Mouse (Mus musculus) embryonic facial prominence, embryonic 13.5 days (tissue): ENCODE results near the gene Sytl1. TPM values are rescaled to one million over a fixed set of nuclear protein-coding genes. Genes with fewer than 3 reads are reported as not detected.

Experiments used
- ATAC-seq: fragments of 200-750 bp; cut with Nextera tagmentation; 2 replicates; pipeline ENCODE4 v1.8.0; 2017; ENCODE audit warnings: low read depth; ENCODE audit not compliant: insufficient number of reproducible peaks, insufficient read depth, low FRiP score, low TSS enrichment
- H3K27ac ChIP-seq: fragments of 300-500 bp; sonication (generic); 2 replicates; pipeline ENCODE4 v1.5.1; 2015; ENCODE audit warnings: moderate library complexity, mild to moderate bottlenecking, inconsistent platforms
- H3K27me3 ChIP-seq: fragments of 300-500 bp; sonication (generic); 2 replicates; pipeline ENCODE4 v1.6.1; 2015; ENCODE audit warnings: mild to moderate bottlenecking, inconsistent platforms
- H3K36me3 ChIP-seq: fragments of 300-500 bp; sonication (generic); 2 replicates; pipeline ENCODE4 v1.6.1; 2015; ENCODE audit warnings: mild to moderate bottlenecking, inconsistent platforms
- H3K4me1 ChIP-seq: fragments of 300-500 bp; sonication (generic); 2 replicates; pipeline ENCODE4 v1.6.1; 2015; ENCODE audit warnings: inconsistent platforms
- H3K4me2 ChIP-seq: fragments of 300-500 bp; sonication (generic); 2 replicates; pipeline ENCODE4 v1.6.1; 2015; ENCODE audit warnings: moderate library complexity, mild to moderate bottlenecking, inconsistent platforms
- H3K4me3 ChIP-seq: fragments of 300-500 bp; sonication (generic); 2 replicates; pipeline ENCODE4 v1.5.1; 2015; ENCODE audit warnings: mild to moderate bottlenecking, inconsistent platforms
- H3K9ac ChIP-seq: fragments of 300-500 bp; sonication (generic); 2 replicates; pipeline ENCODE4 v1.6.1; 2015; ENCODE audit warnings: mild to moderate bottlenecking, inconsistent platforms
- H3K9me3 ChIP-seq: fragments of 300-500 bp; sonication (generic); 2 replicates; pipeline ENCODE4 v1.6.1; 2016; ENCODE audit warnings: inconsistent platforms
- WGBS: fragments of 180-500 bp; shearing (Covaris S2); methylation state at CpG from one replicate; pipeline ENCODE4 v1.1.7; 2015; ENCODE audit warnings: mixed read lengths; 5-methylcytosine and 5-hydroxymethylcytosine counted together
- polyA plus RNA-seq: library from polyadenylated mRNA; unstranded; fragments of >200 nt; fragmentation: Nextera tagmentation; extraction: Ambion mirVana; gene quantifications from 2 replicates; pipeline ENCODE4 v1.2.1, GENCODE M21; 2015

Sytl1 gene
- polyA plus RNA-seq, 1 experiment from 2014 or later: 8.2 TPM

DNA sequence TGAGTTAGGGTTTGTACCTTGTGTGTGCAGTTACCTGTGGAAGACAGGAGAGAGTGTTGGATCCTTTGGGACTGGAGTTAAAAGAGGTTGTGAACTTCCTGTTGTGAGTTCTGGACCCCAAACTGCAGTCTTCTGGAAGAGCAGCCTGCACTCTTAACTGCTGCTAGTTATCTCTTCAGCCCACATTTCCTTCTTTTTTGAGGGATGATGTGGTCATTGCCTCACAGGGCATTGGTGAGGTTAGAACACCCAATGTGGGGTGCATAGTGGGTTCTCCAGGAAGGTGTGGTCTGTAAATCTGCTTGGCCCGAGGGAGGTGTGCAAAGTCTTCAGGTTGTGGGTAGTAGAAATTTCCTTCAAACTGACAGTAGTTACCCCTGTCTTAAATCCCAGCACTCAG is 18.6 kb downstream of the Sytl1 start:
- Histone ChIP-seq H3K4me3 (no peak overlapping the region), H3K36me3 (no peaks in the 10 kb centered on the region), H3K9me3 (no peaks in the 10 kb centered on the region), H3K27me3 (peaks cover 84% of the 10 kb centered on the region), H3K27ac (no peak overlapping the region), H3K9ac (no peak overlapping the region), H3K4me1 (peaks cover 10% of the 10 kb centered on the region), H3K4me2 (no peak overlapping the region)
- ATAC-seq: no peak
- 80% methylated on average over 1 of the region's 1 CpGs for WGBS

DNA sequence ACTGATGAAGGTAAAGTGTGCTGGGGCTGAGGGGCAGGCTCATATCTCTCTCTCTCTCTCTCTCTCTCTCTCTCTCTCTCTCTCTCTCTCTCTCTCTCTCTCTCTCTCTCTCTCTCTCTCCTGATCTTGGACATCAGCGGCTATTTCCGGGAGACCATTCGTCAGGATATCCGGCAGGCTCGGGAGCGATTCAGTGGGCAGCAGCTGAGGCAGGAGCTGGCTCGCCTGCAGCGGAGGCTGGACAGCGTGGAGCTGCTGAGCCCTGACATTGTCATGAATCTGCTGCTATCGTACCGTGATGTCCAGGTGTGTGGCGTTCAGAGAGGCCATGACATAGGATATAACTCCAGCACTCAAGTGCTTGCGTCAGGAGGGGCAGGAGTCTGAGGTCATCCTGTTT is 19.4 kb downstream of the Sytl1 start:
- ATAC-seq: no peak
- H3K27ac ChIP-seq: no peak overlapping the region
- H3K36me3 ChIP-seq: no peaks in the 10 kb centered on the region
- no peak overlapping the region for H3K9ac ChIP-seq
- WGBS: 38% methylated on average over 13 of the region's 13 CpGs
- H3K9me3 ChIP-seq: no peaks in the 10 kb centered on the region
- H3K4me3 ChIP-seq: no peak overlapping the region
- H3K27me3 ChIP-seq: peaks cover 85% of the 10 kb centered on the region
- H3K4me1 ChIP-seq: peaks cover 10% of the 10 kb centered on the region
- no peak overlapping the region for H3K4me2 ChIP-seq

DNA sequence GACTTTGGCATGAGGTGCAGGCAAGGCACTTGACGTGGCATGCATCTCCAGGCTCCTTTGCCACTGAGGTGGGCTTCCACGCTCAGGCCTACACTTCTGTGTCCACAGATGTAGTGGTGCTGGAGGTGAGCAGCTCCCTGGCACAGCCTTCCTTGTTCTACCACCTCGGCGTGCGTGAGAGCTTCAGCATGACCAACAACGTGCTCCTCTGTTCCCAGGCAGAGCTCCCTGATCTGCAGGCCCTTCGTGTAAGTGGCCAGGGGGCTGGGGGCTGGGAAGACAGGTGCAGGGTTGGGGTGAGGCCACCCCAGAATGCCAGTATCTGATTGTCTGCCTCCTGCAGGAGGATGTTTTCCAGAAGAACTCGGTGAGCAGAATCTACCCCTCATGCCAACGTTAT is 20.2 kb downstream of the Sytl1 start:
- Histone ChIP-seq H3K4me2 (no peak overlapping the region), H3K27me3 (peaks cover 77% of the 10 kb centered on the region), H3K9me3 (no peaks in the 10 kb centered on the region), H3K27ac (no peak overlapping the region), H3K4me1 (peaks cover 10% of the 10 kb centered on the region), H3K9ac (no peak overlapping the region), H3K36me3 (no peaks in the 10 kb centered on the region), H3K4me3 (no peak overlapping the region)
- WGBS: 56% methylated on average over 9 of the region's 9 CpGs
- no peak for ATAC-seq

DNA sequence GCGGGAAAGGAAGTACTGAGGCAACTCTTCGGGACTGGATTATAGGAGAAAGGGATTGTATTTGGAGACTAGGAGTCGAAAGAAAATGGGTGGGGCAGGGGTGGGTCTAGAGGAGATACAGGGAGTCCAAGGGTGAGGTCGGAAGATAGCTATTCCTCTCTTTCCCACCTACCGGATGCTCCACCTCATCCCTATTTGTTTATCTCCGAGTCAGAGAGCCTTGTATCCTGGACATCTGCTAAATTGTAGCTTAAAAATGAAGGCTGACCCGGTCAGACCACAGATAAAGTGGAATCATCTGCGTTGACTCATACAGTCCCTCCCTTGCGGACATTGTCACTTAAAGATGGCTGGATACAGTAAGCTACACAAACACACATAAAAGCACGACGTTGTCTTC is 21.0 kb downstream of the Sytl1 start:
- no peak for ATAC-seq
- Histone ChIP-seq H3K9ac (0 out of 2 replicates have a peak overlapping the region, but pooled peaks have one; percentile 16), H3K27me3 (peaks cover 69% of the 10 kb centered on the region), H3K4me2 (peak overlapping the region; percentile 95), H3K27ac (no peak overlapping the region), H3K4me3 (peak overlapping the region; percentile 67), H3K9me3 (no peaks in the 10 kb centered on the region), H3K4me1 (peaks cover 10% of the 10 kb centered on the region), H3K36me3 (no peaks in the 10 kb centered on the region)
- WGBS: 32% methylated on average over 11 of the region's 11 CpGs

DNA sequence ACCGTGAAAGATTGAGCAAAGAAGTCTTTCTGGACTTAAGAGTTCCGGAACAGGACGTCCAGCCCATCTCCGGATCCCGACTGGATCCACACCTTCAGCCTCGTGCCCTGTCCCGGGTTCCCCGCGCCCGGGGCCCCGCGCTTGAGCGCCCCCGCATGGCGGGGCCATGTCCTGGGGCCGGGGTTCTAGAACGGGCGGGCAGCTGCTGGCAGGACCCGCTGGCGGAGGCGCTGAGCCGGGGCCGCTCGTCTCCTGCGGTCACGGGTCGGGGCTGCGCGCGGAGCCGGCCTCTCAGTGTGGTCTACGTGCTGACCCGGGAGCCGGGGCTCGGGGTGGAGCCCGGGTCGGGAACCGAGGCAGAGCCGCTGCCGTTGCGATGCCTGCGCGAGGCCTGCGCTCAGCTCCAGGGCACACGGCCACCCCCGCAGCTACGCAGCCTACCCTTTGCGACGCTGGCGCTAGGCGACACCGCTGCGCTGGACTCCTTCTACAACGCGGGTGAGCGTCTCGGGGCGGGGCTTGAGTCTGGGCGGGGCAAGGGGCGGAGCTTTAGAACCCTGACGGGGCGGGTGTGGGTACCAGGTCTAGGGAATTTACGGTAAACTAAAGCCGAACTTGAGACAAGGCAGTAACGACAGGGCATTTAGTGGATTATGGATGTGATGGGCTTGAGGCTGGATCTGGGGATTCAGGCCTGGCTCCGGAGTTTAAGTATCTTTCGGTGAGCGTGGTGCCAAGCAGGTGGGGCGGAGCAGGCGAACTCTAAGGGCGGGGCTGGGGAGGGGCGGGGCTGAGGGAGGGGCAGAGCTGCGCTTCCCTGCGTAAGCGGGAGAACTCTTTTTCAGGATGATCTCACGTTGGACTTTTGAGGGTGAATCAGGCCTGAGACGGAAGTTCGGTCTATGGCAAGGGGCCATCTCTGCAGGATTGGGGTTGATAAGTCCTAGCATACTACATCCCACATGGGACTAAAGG is 21.7 kb downstream of the Sytl1 start:
- peaks cover 62% of the 10 kb centered on the region for H3K27me3 ChIP-seq
- ATAC-seq: peak; percentile 91
- peak overlapping the region; percentile 95 for H3K4me2 ChIP-seq
- peak overlapping the region; percentile 79 for H3K9ac ChIP-seq
- no peaks in the 10 kb centered on the region for H3K36me3 ChIP-seq
- peaks cover 10% of the 10 kb centered on the region for H3K4me1 ChIP-seq
- under 1% methylated on average over 78 of the region's 78 CpGs for WGBS
- peak overlapping the region; percentile 67 for H3K4me3 ChIP-seq
- H3K9me3 ChIP-seq: no peaks in the 10 kb centered on the region
- H3K27ac ChIP-seq: peak overlapping the region; percentile 48; the same call in 1 of the 2 replicates

DNA sequence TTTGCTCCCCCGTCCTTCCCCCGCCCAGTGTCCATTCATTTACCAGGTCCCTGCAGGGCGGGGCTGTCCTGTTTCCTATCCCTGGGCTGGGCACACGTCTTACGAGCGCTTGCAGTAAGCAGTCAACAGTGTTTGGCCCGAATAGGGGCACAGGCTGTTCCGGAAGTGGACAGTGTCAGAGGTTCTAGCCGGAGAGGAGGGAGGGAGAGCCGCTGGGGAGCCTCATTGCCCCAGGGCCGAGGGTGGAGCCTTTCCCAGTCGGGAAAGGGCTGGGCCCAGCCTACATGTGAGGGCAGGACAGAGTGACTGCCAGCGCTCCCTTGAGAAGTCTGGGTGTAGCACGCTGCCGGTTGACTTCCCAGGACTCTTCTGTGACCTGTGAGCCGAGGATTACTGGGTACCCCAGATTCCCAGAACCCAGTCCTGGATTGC is 22.4 kb downstream of the Sytl1 start, which contains the start of gene Map3k6:
Gene Map3k6 (plus strand): TSS at position 329 of the 432 bp plus-strand sequence.
- Histone ChIP-seq H3K27me3 (peaks cover 55% of the 10 kb centered on the region), H3K27ac (peak within 1 kb of the TSS; percentile 48; the same call in 1 of the 2 replicates), H3K4me3 (peak within 1 kb of the TSS; percentile 67), H3K9me3 (no peaks in the 10 kb centered on the region), H3K9ac (peak within 1 kb of the TSS; percentile 79), H3K4me2 (peak within 1 kb of the TSS; percentile 95), H3K36me3 (no peaks in the 10 kb centered on the region), H3K4me1 (peaks cover 10% of the 10 kb centered on the region)
- 4% methylated on average over 16 of the region's 16 CpGs for WGBS
- no peak for ATAC-seq

DNA sequence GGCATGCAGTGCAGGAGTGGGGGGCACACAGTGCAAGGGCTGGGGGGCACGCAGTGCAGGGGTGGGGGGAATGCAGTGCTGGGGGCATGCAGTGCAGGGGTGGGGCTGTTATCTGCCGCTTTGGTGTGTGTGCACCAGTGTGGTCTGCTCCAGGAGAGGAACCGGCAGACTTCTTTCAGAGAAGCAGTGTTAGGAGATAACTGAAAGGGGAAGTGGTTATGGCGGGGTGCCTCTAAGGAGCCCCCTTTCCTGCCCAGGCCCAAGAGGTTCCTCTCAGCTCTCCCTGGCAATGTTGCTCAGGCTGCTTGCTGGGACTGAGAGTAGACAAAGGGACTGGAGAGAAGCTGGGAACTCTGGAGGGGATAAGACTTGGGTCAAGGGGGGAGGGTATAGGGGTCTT is 25.0 kb downstream of the Sytl1 start:
- H3K27me3 ChIP-seq: peaks cover 31% of the 10 kb centered on the region
- H3K4me1 ChIP-seq: peaks cover 10% of the 10 kb centered on the region
- no peaks in the 10 kb centered on the region for H3K36me3 ChIP-seq
- no peak overlapping the region for H3K9ac ChIP-seq
- no peak overlapping the region for H3K4me2 ChIP-seq
- H3K27ac ChIP-seq: no peak overlapping the region
- no peaks in the 10 kb centered on the region for H3K9me3 ChIP-seq
- no peak overlapping the region for H3K4me3 ChIP-seq
- WGBS: 78% methylated on average over 4 of the region's 4 CpGs
- no peak for ATAC-seq

DNA sequence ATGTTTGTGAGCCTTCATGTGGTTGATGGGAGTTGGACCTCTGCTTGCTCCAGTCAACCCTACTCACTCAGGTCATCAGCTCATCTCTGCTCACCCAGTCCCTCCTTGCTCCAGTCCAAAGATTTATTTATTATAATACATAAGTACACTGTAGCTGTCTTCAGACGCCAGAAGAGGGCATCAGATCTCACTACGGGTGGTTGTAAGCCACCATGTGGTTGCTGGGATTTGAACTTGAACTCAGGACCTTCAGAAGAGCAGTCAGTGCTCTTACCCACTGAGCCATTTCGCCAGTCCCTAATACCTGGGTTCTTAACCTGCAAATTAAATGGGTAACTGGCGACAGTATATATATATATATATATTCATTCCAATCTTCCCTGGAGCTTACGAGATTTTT is 27.5 kb downstream of the Sytl1 start:
- no peaks in the 10 kb centered on the region for H3K9me3 ChIP-seq
- 80% methylated on average over 5 of the region's 5 CpGs for WGBS
- H3K4me2 ChIP-seq: no peak overlapping the region
- no peak overlapping the region for H3K27ac ChIP-seq
- no peak overlapping the region for H3K4me3 ChIP-seq
- no peak overlapping the region for H3K9ac ChIP-seq
- H3K36me3 ChIP-seq: no peaks in the 10 kb centered on the region
- H3K4me1 ChIP-seq: peaks cover 2% of the 10 kb centered on the region
- H3K27me3 ChIP-seq: peaks cover 16% of the 10 kb centered on the region
- no peak for ATAC-seq

DNA sequence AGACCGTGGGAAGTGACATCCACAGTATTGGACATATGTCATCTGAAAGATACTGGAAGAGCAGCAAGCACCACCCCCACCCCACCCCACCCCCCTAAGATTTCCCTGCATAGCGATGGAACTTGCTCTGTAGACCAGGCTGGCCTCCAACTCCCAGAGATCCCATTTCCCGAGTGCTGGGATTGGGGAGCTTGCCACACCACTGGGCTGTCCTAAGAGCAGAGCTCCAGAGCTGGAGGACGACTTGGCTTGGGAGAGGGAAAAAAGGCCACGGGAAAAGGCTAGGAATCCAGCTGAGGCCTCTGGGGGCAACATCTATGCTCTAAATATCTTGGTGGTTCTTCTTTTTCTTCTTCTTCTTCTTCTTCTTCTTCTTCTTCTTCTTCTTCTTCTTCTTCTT is 28.1 kb downstream of the Sytl1 start:
- Histone ChIP-seq H3K36me3 (no peaks in the 10 kb centered on the region), H3K4me1 (peaks cover 3% of the 10 kb centered on the region; the same call in 1 of the 2 replicates), H3K4me2 (no peak overlapping the region), H3K27me3 (peaks cover 10% of the 10 kb centered on the region; the same call in 1 of the 2 replicates), H3K4me3 (no peak overlapping the region), H3K27ac (no peak overlapping the region), H3K9me3 (no peaks in the 10 kb centered on the region), H3K9ac (no peak overlapping the region)
- 54% methylated on average over 5 of the region's 5 CpGs for WGBS
- no peak for ATAC-seq

DNA sequence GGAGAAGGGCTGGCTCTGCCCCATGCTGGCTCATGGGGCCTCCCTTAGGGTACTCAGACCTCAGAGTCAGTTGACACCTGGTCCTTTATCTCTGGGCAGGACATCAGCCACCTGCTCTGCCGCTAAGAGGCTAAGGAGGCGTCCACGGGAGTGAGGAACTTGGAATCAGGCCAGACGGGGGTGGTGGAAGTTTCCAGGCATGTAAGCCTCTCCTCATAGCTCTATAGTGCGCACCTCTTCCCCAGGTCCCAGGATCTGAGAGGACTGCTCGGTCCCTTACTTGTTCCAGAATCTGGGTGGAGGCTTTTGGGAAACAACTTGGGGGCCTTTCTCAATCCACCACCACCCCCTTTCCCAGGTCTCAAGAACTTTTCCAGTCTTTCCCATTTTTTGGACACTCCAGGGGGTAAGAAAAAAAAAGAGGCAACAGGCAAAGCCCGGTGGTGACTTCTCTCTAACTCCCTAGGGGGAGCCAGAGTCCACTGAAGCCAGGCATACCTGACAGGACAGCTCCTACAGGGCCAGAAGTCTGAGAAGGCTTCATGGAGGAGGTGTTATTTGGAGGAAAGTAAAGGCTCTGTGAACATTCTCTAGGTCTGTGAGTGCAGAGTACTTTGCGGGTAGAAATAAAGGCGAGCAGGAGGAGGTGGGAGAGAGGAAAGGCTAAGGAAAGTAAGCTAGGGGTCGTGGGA is 29.5 kb downstream of the Sytl1 start:
- H3K4me1 ChIP-seq: peaks cover 5% of the 10 kb centered on the region; the same call in 1 of the 2 replicates
- no peak overlapping the region for H3K9ac ChIP-seq
- no peaks in the 10 kb centered on the region for H3K36me3 ChIP-seq
- H3K27ac ChIP-seq: no peak overlapping the region
- H3K4me3 ChIP-seq: no peak overlapping the region
- WGBS: 39% methylated on average over 10 of the region's 10 CpGs
- H3K27me3 ChIP-seq: no peaks in the 10 kb centered on the region
- no peaks in the 10 kb centered on the region for H3K9me3 ChIP-seq
- ATAC-seq: no peak
- H3K4me2 ChIP-seq: no peak overlapping the region

DNA sequence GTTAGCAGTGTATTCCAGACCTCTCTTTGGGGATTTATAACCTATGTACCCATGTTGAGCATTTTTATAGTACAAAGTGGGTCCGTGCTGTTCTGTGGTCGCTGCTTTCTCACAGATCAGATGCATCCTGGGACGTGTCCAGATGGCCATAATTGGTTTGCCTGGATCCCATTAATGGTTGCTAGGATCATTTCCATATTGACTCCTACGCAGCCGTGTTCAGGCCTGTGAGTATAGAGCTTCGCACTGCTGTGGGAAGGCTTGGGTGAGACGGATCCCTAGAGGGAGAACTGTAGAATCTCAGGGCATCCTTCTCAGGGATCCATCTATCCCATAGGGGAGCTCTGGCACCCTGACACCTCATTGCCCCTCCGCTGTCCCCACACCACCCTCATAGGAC is 33.3 kb downstream of the Sytl1 start:
- no peak overlapping the region for H3K4me3 ChIP-seq
- 32% methylated on average over 8 of the region's 8 CpGs for WGBS
- ATAC-seq: no peak

More for the DNA sequence above, 33.3 kb downstream of the Sytl1 start:
- Histone ChIP-seq H3K27me3 (no peaks in the 10 kb centered on the region), H3K4me2 (no peak overlapping the region), H3K4me1 (peaks cover 14% of the 10 kb centered on the region), H3K36me3 (no peaks in the 10 kb centered on the region), H3K9me3 (no peaks in the 10 kb centered on the region), H3K27ac (peak overlapping the region; percentile 35; the same call in 1 of the 2 replicates), H3K9ac (no peak overlapping the region)
